Mouse (Mus musculus) midbrain, embryonic 11.5 days (tissue): Measurements from ENCODE around the gene Olfr792. TPM values are rescaled to one million over a fixed set of nuclear protein-coding genes. Genes with fewer than 3 reads are reported as not detected.
A peak's percentile ranks its signal among the peaks of the same experiment; 100 is the strongest.

Source experiments
- ATAC-seq: fragments of 200-750 bp; cut with Nextera tagmentation; 2 replicates; pipeline ENCODE4 v1.8.0; 2017; ENCODE audit warnings: moderate TSS enrichment, moderate library complexity; ENCODE audit not compliant: low FRiP score
- DNase-seq: peaks from one replicate; pipeline ENCODE4 v3.0.0; 2015; ENCODE audit warnings: low spot score; ENCODE audit errors: missing footprints
- H3K27ac ChIP-seq: fragments of 300-500 bp; sonication (generic); 2 replicates; pipeline ENCODE4 v1.5.1; 2014; ENCODE audit warnings: low read depth, low read length
- H3K27me3 ChIP-seq: fragments of 300-500 bp; sonication (generic); 2 replicates; pipeline ENCODE4 v1.6.1; 2014; ENCODE audit warnings: mild to moderate bottlenecking, low read length, moderate library complexity, mixed read lengths; ENCODE audit not compliant: control insufficient read depth, insufficient read depth
- H3K36me3 ChIP-seq: fragments of 300-500 bp; sonication (generic); 2 replicates; pipeline ENCODE4 v1.6.1; 2014; ENCODE audit warnings: mild to moderate bottlenecking, low read length, moderate library complexity, mixed read lengths; ENCODE audit not compliant: control insufficient read depth, insufficient read depth
- H3K4me1 ChIP-seq: fragments of 300-500 bp; sonication (generic); 2 replicates; pipeline ENCODE4 v1.6.1; 2014; ENCODE audit warnings: low read length; ENCODE audit not compliant: control insufficient read depth, insufficient read depth
- H3K4me2 ChIP-seq: fragments of 300-500 bp; sonication (generic); 2 replicates; pipeline ENCODE4 v1.6.1; 2014; ENCODE audit warnings: mild to moderate bottlenecking, moderate library complexity
- H3K4me3 ChIP-seq: fragments of 300-500 bp; sonication (generic); 2 replicates; pipeline ENCODE4 v1.5.1; 2014; ENCODE audit warnings: low read depth, low read length
- H3K9ac ChIP-seq: fragments of 300-500 bp; sonication (generic); 2 replicates; pipeline ENCODE4 v1.6.1; 2014; ENCODE audit warnings: low read length
- H3K9me3 ChIP-seq: fragments of 300-500 bp; sonication (generic); 2 replicates; pipeline ENCODE4 v1.6.1; 2016; ENCODE audit warnings: low read length; ENCODE audit not compliant: control insufficient read depth
- WGBS: fragments of 180-500 bp; shearing (Covaris S2); extraction: QIAGEN DNeasy Blood & Tissue Kit; methylation state at CpG from one replicate; pipeline ENCODE4 v1.1.7; 2014; 5-methylcytosine and 5-hydroxymethylcytosine counted together
- microRNA-seq: library from miRNA; unstranded; fragments of <30 nt; microRNA quantifications from one replicate; pipeline ENCODE4, GENCODE M21; 2017
- polyA plus RNA-seq: library from polyadenylated mRNA; unstranded; fragments of >200 nt; fragmentation: Nextera tagmentation; extraction: Ambion mirVana; gene quantifications from 2 replicates; pipeline ENCODE4 v1.2.1, GENCODE M21; 2014

Olfr792 gene
- not detected in 2 replicates for polyA plus RNA-seq

DNA sequence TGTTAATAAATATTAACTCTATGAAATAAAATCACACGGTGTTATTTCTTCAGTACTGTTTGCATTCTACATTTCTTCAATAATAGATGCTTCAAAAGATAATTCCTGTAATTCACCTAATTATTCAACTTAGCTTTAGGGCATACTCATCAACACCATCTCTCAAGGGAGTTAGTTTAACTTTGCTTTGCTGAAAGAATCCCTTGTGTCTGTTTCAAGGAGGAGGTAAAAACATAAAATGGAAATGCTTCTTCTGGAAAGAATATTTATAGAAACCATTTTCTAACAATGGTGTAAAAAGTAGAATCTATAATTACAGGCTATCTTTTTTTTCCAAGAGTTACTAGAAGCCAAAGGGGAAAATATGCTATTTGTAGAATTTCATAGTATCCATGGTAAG is at the start of gene Olfr792:
TSS of gene Olfr792 (plus strand) at position 301 of the 400 bp plus-strand sequence.
- H3K36me3 ChIP-seq, result no peaks in the 10 kb centered on the region
- DNase-seq (no peak), ATAC-seq (no peak)
- no peak within 1 kb of the TSS for H3K9ac ChIP-seq
- H3K4me1 ChIP-seq, result no peaks in the 10 kb centered on the region
- H3K27ac ChIP-seq, result no peak within 1 kb of the TSS
- no peaks in the 10 kb centered on the region for H3K27me3 ChIP-seq
- H3K4me3 ChIP-seq, result no peak within 1 kb of the TSS
- H3K4me2 ChIP-seq, result no peak within 1 kb of the TSS
- no peaks in the 10 kb centered on the region; the same call in 1 of the 2 replicates for H3K9me3 ChIP-seq
- WGBS, result 79% methylated on average over 1 of the region's 1 CpGs

GRCm38 (mm10) chr10:129490101-129490500 is 48.9 kb upstream of the Olfr792 start:
- no peaks in the 10 kb centered on the region for H3K36me3 ChIP-seq
- H3K27ac ChIP-seq, result no peak overlapping the region
- DNase-seq (no peak), ATAC-seq (no peak)
- no peak overlapping the region for H3K4me2 ChIP-seq
- no peaks in the 10 kb centered on the region for H3K9me3 ChIP-seq
- no peaks in the 10 kb centered on the region for H3K4me1 ChIP-seq
- no peaks in the 10 kb centered on the region for H3K27me3 ChIP-seq
- no peak overlapping the region for H3K4me3 ChIP-seq
- H3K9ac ChIP-seq, result no peak overlapping the region
- 86% methylated on average over 2 of the region's 2 CpGs for WGBS

- no peaks in the 10 kb centered on the region for H3K27me3 ChIP-seq
- no peak within 1 kb of the TSS for H3K4me2 ChIP-seq
- H3K4me1 ChIP-seq, result no peaks in the 10 kb centered on the region
- DNase-seq, result no peak
- H3K36me3 ChIP-seq, result no peaks in the 10 kb centered on the region
- H3K9me3 ChIP-seq, result no peaks in the 10 kb centered on the region
- no peak within 1 kb of the TSS for H3K9ac ChIP-seq
- H3K4me3 ChIP-seq, result no peak within 1 kb of the TSS
- no peak within 1 kb of the TSS for H3K27ac ChIP-seq
- no peak for ATAC-seq
Observed at GRCm38 (mm10) chr10:129498192-129498591, 40.8 kb upstream of the Olfr792 start, which contains the start of gene Olfr790. Gene Olfr790 (plus strand): TSS chr10:129498492.

GRCm38 (mm10) chr10:129521492-129521891 is 17.5 kb upstream of the Olfr792 start, which contains the start of gene Olfr791:
Gene Olfr791 (plus strand): TSS chr10:129521792.
- H3K4me3 ChIP-seq, result no peak within 1 kb of the TSS
- no peaks in the 10 kb centered on the region for H3K36me3 ChIP-seq
- 81% methylated on average over 3 of the region's 3 CpGs for WGBS
- no peaks in the 10 kb centered on the region for H3K9me3 ChIP-seq
- no peak within 1 kb of the TSS for H3K27ac ChIP-seq
- no peak for ATAC-seq
- H3K27me3 ChIP-seq, result no peaks in the 10 kb centered on the region
- no peak within 1 kb of the TSS for H3K4me2 ChIP-seq
- no peaks in the 10 kb centered on the region for H3K4me1 ChIP-seq
- DNase-seq, result no peak
- no peak within 1 kb of the TSS for H3K9ac ChIP-seq

DNA sequence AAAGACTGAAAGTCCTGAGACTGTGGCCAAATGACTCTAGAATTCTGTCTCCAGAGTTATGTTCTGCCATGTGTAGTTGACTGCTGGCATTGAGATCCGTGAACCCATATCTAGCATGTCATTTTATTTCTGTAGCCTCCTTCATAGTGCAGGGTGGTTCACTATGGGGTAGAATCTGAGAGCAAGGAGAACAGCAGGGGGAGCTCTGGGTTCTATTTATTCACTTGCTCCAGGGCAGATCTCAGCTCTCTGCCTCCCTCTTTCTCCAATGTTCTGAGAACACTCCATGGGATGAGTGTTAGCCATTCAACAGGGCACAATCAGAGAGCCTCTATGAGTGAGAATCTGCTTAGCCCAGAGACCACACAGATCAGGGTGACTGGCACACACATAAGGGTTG is 10.4 kb downstream of the Olfr792 start:
- no peak overlapping the region for H3K27ac ChIP-seq
- ATAC-seq, result 0 out of 2 replicates have a peak, but pooled peaks have one; percentile 40
- H3K9ac ChIP-seq, result no peak overlapping the region
- H3K27me3 ChIP-seq, result no peaks in the 10 kb centered on the region
- no peaks in the 10 kb centered on the region for H3K4me1 ChIP-seq
- WGBS, result 43% methylated on average over 1 of the region's 1 CpGs
- H3K4me2 ChIP-seq, result no peak overlapping the region
- no peak for DNase-seq
- H3K4me3 ChIP-seq, result no peak overlapping the region
- no peaks in the 10 kb centered on the region for H3K9me3 ChIP-seq
- no peaks in the 10 kb centered on the region for H3K36me3 ChIP-seq

GRCm38 (mm10) chr10:129567355-129567754 is 28.4 kb downstream of the Olfr792 start, which contains the start of gene Olfr794:
Gene Olfr794 (plus strand): TSS chr10:129567655.
- 74% methylated on average over 2 of the region's 2 CpGs for WGBS
- Histone ChIP-seq H3K27me3 (no peaks in the 10 kb centered on the region), H3K4me2 (no peak within 1 kb of the TSS), H3K4me1 (no peaks in the 10 kb centered on the region), H3K9ac (no peak within 1 kb of the TSS), H3K4me3 (no peak within 1 kb of the TSS), H3K36me3 (no peaks in the 10 kb centered on the region), H3K9me3 (no peaks in the 10 kb centered on the region), H3K27ac (no peak within 1 kb of the TSS)
- no peak for DNase-seq
- no peak for ATAC-seq

DNA sequence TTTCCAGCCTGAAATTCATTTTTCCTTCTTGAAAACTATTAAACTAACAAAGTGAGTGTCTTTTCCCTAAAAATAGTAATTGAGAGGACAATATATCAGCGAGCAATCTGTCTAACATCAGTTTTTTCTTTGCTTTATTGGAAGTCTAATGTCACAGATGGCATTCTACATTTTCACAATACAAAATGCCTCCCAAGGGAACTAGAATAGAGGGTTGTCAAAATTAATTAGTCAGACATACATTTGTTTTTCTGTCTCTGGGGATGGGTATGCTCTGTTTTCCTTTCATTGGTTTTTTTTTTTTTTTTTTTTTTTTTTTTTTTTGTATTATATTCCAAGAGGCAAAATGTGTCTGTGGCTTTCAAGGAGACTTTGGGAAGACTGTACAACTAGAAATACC is 38.1 kb downstream of the Olfr792 start:
- Histone ChIP-seq H3K4me1 (no peaks in the 10 kb centered on the region), H3K27ac (no peak overlapping the region), H3K4me3 (no peak overlapping the region), H3K4me2 (no peak overlapping the region), H3K9ac (no peak overlapping the region), H3K27me3 (no peaks in the 10 kb centered on the region), H3K36me3 (no peaks in the 10 kb centered on the region), H3K9me3 (no peaks in the 10 kb centered on the region)
- 0 out of 2 replicates have a peak, but pooled peaks have one; percentile 11 for ATAC-seq
- WGBS, result 63% methylated on average over 1 of the region's 1 CpGs
- no peak for DNase-seq

Small RNA genes within 50 kb of the gene (microRNA-seq; reads per million reads assigned to microRNA genes)
- not detected for gene Gm23252

Other genes with a start within 250 kb of the Olfr792 start
- gene Olfr780, start 221.0 kb upstream of the Olfr792 start, polyA plus RNA-seq, result not detected in 2 replicates
- not detected in 2 replicates for gene Olfr781, start 210.3 kb upstream of the Olfr792 start, polyA plus RNA-seq
- gene Olfr782, start 190.3 kb upstream of the Olfr792 start, polyA plus RNA-seq, result not detected in 2 replicates
- 0.06 and 0.14 TPM in 2 replicates for gene Olfr784, start 155.1 kb upstream of the Olfr792 start, polyA plus RNA-seq
- not detected in 2 replicates for gene Olfr785, start 133.7 kb upstream of the Olfr792 start, polyA plus RNA-seq
- not detected in 2 replicates for gene Olfr786, start 111.9 kb upstream of the Olfr792 start, polyA plus RNA-seq
- gene Olfr787, start 77.3 kb upstream of the Olfr792 start, polyA plus RNA-seq, result not detected in 2 replicates
- gene Olfr788, start 68.2 kb upstream of the Olfr792 start, polyA plus RNA-seq, result not detected in 2 replicates
- gene Olfr789, start 54.4 kb upstream of the Olfr792 start, polyA plus RNA-seq, result not detected in 2 replicates
- gene Olfr790, start 40.7 kb upstream of the Olfr792 start, polyA plus RNA-seq, result not detected in 2 replicates
- gene Olfr791, start 17.4 kb upstream of the Olfr792 start, polyA plus RNA-seq, result not detected in 2 replicates
- gene Olfr794, start 28.5 kb downstream of the Olfr792 start, polyA plus RNA-seq, result not detected in 2 replicates
- gene Olfr796, start 73.4 kb downstream of the Olfr792 start, polyA plus RNA-seq, result not detected in 2 replicates
- not detected in 2 replicates for gene Olfr798, start 88.8 kb downstream of the Olfr792 start, polyA plus RNA-seq
- not detected in 2 replicates for gene Olfr799, start 98.3 kb downstream of the Olfr792 start, polyA plus RNA-seq
- gene Olfr800, start 118.5 kb downstream of the Olfr792 start, polyA plus RNA-seq, result not detected in 2 replicates
- gene Olfr801, start 134.7 kb downstream of the Olfr792 start, polyA plus RNA-seq, result not detected in 2 replicates
- gene Olfr802, start 149.0 kb downstream of the Olfr792 start, polyA plus RNA-seq, result not detected in 2 replicates
- not detected in 2 replicates for gene Olfr803, start 155.1 kb downstream of the Olfr792 start, polyA plus RNA-seq
- gene Olfr804, start 164.0 kb downstream of the Olfr792 start, polyA plus RNA-seq, result not detected in 2 replicates
- gene Olfr805, start 190.2 kb downstream of the Olfr792 start, polyA plus RNA-seq, result not detected in 2 replicates
- not detected in 2 replicates for gene Olfr806, start 202.8 kb downstream of the Olfr792 start, polyA plus RNA-seq
- gene Olfr807, start 218.6 kb downstream of the Olfr792 start, polyA plus RNA-seq, result not detected in 2 replicates
- gene Olfr808, start 226.3 kb downstream of the Olfr792 start, polyA plus RNA-seq, result not detected in 2 replicates
- gene Olfr809, start 235.5 kb downstream of the Olfr792 start, polyA plus RNA-seq, result not detected in 2 replicates